Mouse (Mus musculus): ENCODE measurements around the gene Olfr786. TPM values are rescaled to one million over a fixed set of nuclear protein-coding genes. Genes with fewer than 3 reads are reported as not detected.

The Olfr786 gene
- not detected in 2 replicates for polyA plus RNA-seq (2015; fragmentation: Nextera tagmentation; extraction: Ambion mirVana)

- no peaks in the 10 kb centered on the region for H3K36me3 ChIP-seq (replicated peaks)
- no peaks in the 10 kb centered on the region for H3K27me3 ChIP-seq (replicated peaks)
- no peaks in the 10 kb centered on the region for H3K9me3 ChIP-seq
- no peaks in the 10 kb centered on the region for H3K4me1 ChIP-seq
- no peak within 1 kb of the TSS for H3K4me2 ChIP-seq
- H3K27ac ChIP-seq: no peak within 1 kb of the TSS
- ATAC-seq (replicated peaks): no peak
- H3K9ac ChIP-seq: no peak within 1 kb of the TSS
- no peak within 1 kb of the TSS for H3K4me3 ChIP-seq
These were observed at the start of gene Olfr786 for GRCm38 (mm10) chr10:129427006-129427405. Olfr786 (plus strand) TSS chr10:129427306.

DNA sequence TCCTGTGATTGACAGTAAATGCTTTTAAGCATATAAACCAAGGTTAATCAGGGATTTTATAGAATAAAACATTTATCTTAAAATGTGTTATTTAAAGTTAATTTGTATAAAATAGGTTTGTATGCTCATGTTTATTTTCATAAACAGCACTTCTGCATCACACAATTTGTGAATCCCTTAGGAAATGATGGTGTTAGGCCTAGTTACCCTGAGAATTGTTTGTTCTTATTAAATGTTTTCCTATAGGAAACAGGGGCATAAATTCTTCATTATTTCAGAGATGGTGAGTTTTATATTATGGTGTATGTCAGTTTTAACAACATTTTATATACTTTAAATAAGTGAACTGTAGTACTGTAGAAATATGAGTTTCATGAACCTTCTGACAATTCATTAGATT is 43.3 kb upstream of the Olfr786 start, which contains the start of gene Olfr784:
Gene Olfr784, plus strand, starts transcription at position 301 of the 400 bp plus-strand sequence.
- H3K9me3 ChIP-seq: no peaks in the 10 kb centered on the region
- no peak within 1 kb of the TSS for H3K27ac ChIP-seq
- no peaks in the 10 kb centered on the region for H3K4me1 ChIP-seq
- no peak within 1 kb of the TSS for H3K9ac ChIP-seq
- no peaks in the 10 kb centered on the region for H3K36me3 ChIP-seq (replicated peaks)
- H3K27me3 ChIP-seq (replicated peaks): no peaks in the 10 kb centered on the region
- H3K4me3 ChIP-seq: no peak within 1 kb of the TSS
- no peak for ATAC-seq (replicated peaks)
- H3K4me2 ChIP-seq: no peak within 1 kb of the TSS

GRCm38 (mm10) chr10:129400892-129401291 is 26.2 kb upstream of the Olfr786 start:
- WGBS: 45% methylated on average over 5 of the region's 5 CpGs
- no peaks in the 10 kb centered on the region for H3K4me1 ChIP-seq

GRCm38 (mm10) chr10:129405126-129405525 is 22.0 kb upstream of the Olfr786 start, which contains the start of gene Olfr785:
Olfr785 (plus strand) TSS chr10:129405426.
- Histone ChIP-seq H3K4me2 (no peak within 1 kb of the TSS), H3K4me3 (no peak within 1 kb of the TSS), H3K27ac (no peak within 1 kb of the TSS), H3K9ac (no peak within 1 kb of the TSS), H3K4me1 (no peaks in the 10 kb centered on the region), H3K27me3 (replicated peaks) (no peaks in the 10 kb centered on the region), H3K9me3 (no peaks in the 10 kb centered on the region), H3K36me3 (replicated peaks) (no peaks in the 10 kb centered on the region)
- WGBS: 72% methylated on average over 2 of the region's 2 CpGs
- ATAC-seq (replicated peaks): no peak

More at GRCm38 (mm10) chr10:129400892-129401291, 26.2 kb upstream of the Olfr786 start:
- ATAC-seq (replicated peaks): no peak
- Histone ChIP-seq H3K9me3 (no peaks in the 10 kb centered on the region), H3K27ac (no peak overlapping the region), H3K4me3 (no peak overlapping the region), H3K9ac (no peak overlapping the region), H3K27me3 (replicated peaks) (no peaks in the 10 kb centered on the region), H3K36me3 (replicated peaks) (no peaks in the 10 kb centered on the region), H3K4me2 (no peak overlapping the region)

- Histone ChIP-seq H3K4me3 (no peak within 1 kb of the TSS), H3K27me3 (replicated peaks) (no peaks in the 10 kb centered on the region), H3K4me1 (no peaks in the 10 kb centered on the region), H3K36me3 (replicated peaks) (no peaks in the 10 kb centered on the region), H3K9ac (no peak within 1 kb of the TSS), H3K27ac (no peak within 1 kb of the TSS), H3K4me2 (no peak within 1 kb of the TSS), H3K9me3 (no peaks in the 10 kb centered on the region)
- WGBS: 84% methylated on average over 3 of the region's 3 CpGs
- ATAC-seq (replicated peaks): no peak
These were observed 34.5 kb downstream of the Olfr786 start, which contains the start of gene Olfr787 for GRCm38 (mm10) chr10:129461562-129461961. Olfr787 (plus strand) TSS chr10:129461862.

GRCm38 (mm10) chr10:129470698-129471097 is 43.6 kb downstream of the Olfr786 start, which contains the start of gene Olfr788:
Olfr788 (plus strand) TSS chr10:129470998.
- no peaks in the 10 kb centered on the region for H3K27me3 ChIP-seq (replicated peaks)
- no peak for ATAC-seq (replicated peaks)
- no peaks in the 10 kb centered on the region for H3K4me1 ChIP-seq
- no peaks in the 10 kb centered on the region for H3K9me3 ChIP-seq
- no peak within 1 kb of the TSS for H3K4me2 ChIP-seq
- H3K27ac ChIP-seq: no peak within 1 kb of the TSS
- H3K4me3 ChIP-seq: no peak within 1 kb of the TSS
- H3K36me3 ChIP-seq (replicated peaks): no peaks in the 10 kb centered on the region
- H3K9ac ChIP-seq: no peak within 1 kb of the TSS

- Histone ChIP-seq H3K4me1 (no peaks in the 10 kb centered on the region), H3K4me2 (no peak overlapping the region), H3K27ac (no peak overlapping the region), H3K4me3 (no peak overlapping the region), H3K9ac (no peak overlapping the region), H3K27me3 (replicated peaks) (no peaks in the 10 kb centered on the region), H3K36me3 (replicated peaks) (no peaks in the 10 kb centered on the region), H3K9me3 (no peaks in the 10 kb centered on the region)
- 34% methylated on average over 2 of the region's 2 CpGs for WGBS
- ATAC-seq (replicated peaks): no peak
These were observed 46.1 kb downstream of the Olfr786 start for GRCm38 (mm10) chr10:129473256-129473655.

GRCm38 (mm10) chr10:129473723-129474122 is 46.6 kb downstream of the Olfr786 start:
- Histone ChIP-seq H3K9me3 (no peaks in the 10 kb centered on the region), H3K36me3 (replicated peaks) (no peaks in the 10 kb centered on the region), H3K27ac (no peak overlapping the region), H3K27me3 (replicated peaks) (no peaks in the 10 kb centered on the region), H3K9ac (no peak overlapping the region), H3K4me1 (no peaks in the 10 kb centered on the region), H3K4me3 (no peak overlapping the region), H3K4me2 (no peak overlapping the region)
- ATAC-seq (replicated peaks): no peak

GRCm38 (mm10) chr10:129484452-129484851 is 57.3 kb downstream of the Olfr786 start, which contains the start of gene Olfr789:
Olfr789 (plus strand) TSS chr10:129484752.
- no peak within 1 kb of the TSS for H3K27ac ChIP-seq
- 73% methylated on average over 2 of the region's 2 CpGs for WGBS
- no peak for ATAC-seq (replicated peaks)
- H3K9me3 ChIP-seq: no peaks in the 10 kb centered on the region
- no peak within 1 kb of the TSS for H3K4me2 ChIP-seq
- no peaks in the 10 kb centered on the region for H3K36me3 ChIP-seq (replicated peaks)
- H3K9ac ChIP-seq: no peak within 1 kb of the TSS
- no peaks in the 10 kb centered on the region for H3K27me3 ChIP-seq (replicated peaks)
- H3K4me3 ChIP-seq: no peak within 1 kb of the TSS
- no peaks in the 10 kb centered on the region for H3K4me1 ChIP-seq

Other genes with a start within 250 kb of the Olfr786 start
- gene Olfr772, start 249.4 kb upstream of the Olfr786 start, polyA plus RNA-seq (2015; fragmentation: Nextera tagmentation; extraction: Ambion mirVana): not detected in 2 replicates
- gene Olfr773, start 239.9 kb upstream of the Olfr786 start, polyA plus RNA-seq (2015; fragmentation: Nextera tagmentation; extraction: Ambion mirVana): not detected in 2 replicates
- not detected in 2 replicates for gene Olfr774, start 191.1 kb upstream of the Olfr786 start, polyA plus RNA-seq (2015; fragmentation: Nextera tagmentation; extraction: Ambion mirVana)
- not detected in 2 replicates for gene Olfr775, start 178.9 kb upstream of the Olfr786 start, polyA plus RNA-seq (2015; fragmentation: Nextera tagmentation; extraction: Ambion mirVana)
- not detected in 2 replicates for gene Olfr776, start 168.2 kb upstream of the Olfr786 start, polyA plus RNA-seq (2015; fragmentation: Nextera tagmentation; extraction: Ambion mirVana)
- not detected in 2 replicates for gene Olfr777, start 155.8 kb upstream of the Olfr786 start, polyA plus RNA-seq (2015; fragmentation: Nextera tagmentation; extraction: Ambion mirVana)
- not detected in 2 replicates for gene Olfr780, start 109.2 kb upstream of the Olfr786 start, polyA plus RNA-seq (2015; fragmentation: Nextera tagmentation; extraction: Ambion mirVana)
- gene Olfr781, start 98.5 kb upstream of the Olfr786 start, polyA plus RNA-seq (2015; fragmentation: Nextera tagmentation; extraction: Ambion mirVana): not detected in 2 replicates
- gene Olfr782, start 78.5 kb upstream of the Olfr786 start, polyA plus RNA-seq (2015; fragmentation: Nextera tagmentation; extraction: Ambion mirVana): not detected in 2 replicates
- gene Olfr784, start 43.2 kb upstream of the Olfr786 start, polyA plus RNA-seq (2015; fragmentation: Nextera tagmentation; extraction: Ambion mirVana): 0.09 TPM in 2 replicates
- not detected in 2 replicates for gene Olfr785, start 21.9 kb upstream of the Olfr786 start, polyA plus RNA-seq (2015; fragmentation: Nextera tagmentation; extraction: Ambion mirVana)
- gene Olfr787, start 34.6 kb downstream of the Olfr786 start, polyA plus RNA-seq (2015; fragmentation: Nextera tagmentation; extraction: Ambion mirVana): not detected in 2 replicates
- gene Olfr788, start 43.7 kb downstream of the Olfr786 start, polyA plus RNA-seq (2015; fragmentation: Nextera tagmentation; extraction: Ambion mirVana): not detected in 2 replicates
- not detected in 2 replicates for gene Olfr789, start 57.4 kb downstream of the Olfr786 start, polyA plus RNA-seq (2015; fragmentation: Nextera tagmentation; extraction: Ambion mirVana)
- not detected in 2 replicates for gene Olfr790, start 71.2 kb downstream of the Olfr786 start, polyA plus RNA-seq (2015; fragmentation: Nextera tagmentation; extraction: Ambion mirVana)
- not detected in 2 replicates for gene Olfr791, start 94.5 kb downstream of the Olfr786 start, polyA plus RNA-seq (2015; fragmentation: Nextera tagmentation; extraction: Ambion mirVana)
- not detected in 2 replicates for gene Olfr792, start 111.9 kb downstream of the Olfr786 start, polyA plus RNA-seq (2015; fragmentation: Nextera tagmentation; extraction: Ambion mirVana)
- gene Olfr794, start 140.3 kb downstream of the Olfr786 start, polyA plus RNA-seq (2015; fragmentation: Nextera tagmentation; extraction: Ambion mirVana): not detected in 2 replicates
- gene Olfr796, start 185.3 kb downstream of the Olfr786 start, polyA plus RNA-seq (2015; fragmentation: Nextera tagmentation; extraction: Ambion mirVana): not detected in 2 replicates
- gene Olfr798, start 200.6 kb downstream of the Olfr786 start, polyA plus RNA-seq (2015; fragmentation: Nextera tagmentation; extraction: Ambion mirVana): not detected in 2 replicates
- not detected in 2 replicates for gene Olfr799, start 210.2 kb downstream of the Olfr786 start, polyA plus RNA-seq (2015; fragmentation: Nextera tagmentation; extraction: Ambion mirVana)
- gene Olfr800, start 230.4 kb downstream of the Olfr786 start, polyA plus RNA-seq (2015; fragmentation: Nextera tagmentation; extraction: Ambion mirVana): not detected in 2 replicates
- not detected in 2 replicates for gene Olfr801, start 246.6 kb downstream of the Olfr786 start, polyA plus RNA-seq (2015; fragmentation: Nextera tagmentation; extraction: Ambion mirVana)